Mouse (Mus musculus) retina, adult 2 months (tissue): ENCODE data around the gene B3gnt3.

Source experiments
- DNase-seq: peaks from one replicate; pipeline ENCODE4 v3.0.0-alpha.2; 2012; ENCODE audit warnings: low read depth, low spot score

Gene B3gnt3

GRCm38 (mm10) chr8:71678216-71678615 is 23.4 kb downstream of the B3gnt3 start:
- no peak for DNase-seq

- DNase-seq: no peak
Measured at GRCm38 (mm10) chr8:71677555-71677954, 24.0 kb downstream of the B3gnt3 start.

- DNase-seq: no peak
Measured at GRCm38 (mm10) chr8:71676803-71677202, 24.8 kb downstream of the B3gnt3 start.

- DNase-seq: no peak
Measured at GRCm38 (mm10) chr8:71676020-71676741, 25.4 kb downstream of the B3gnt3 start, which contains the start of gene Jak3. Gene Jak3 (plus strand): TSS chr8:71676296.

- no peak for DNase-seq
Measured at GRCm38 (mm10) chr8:71675456-71676019, 26.1 kb downstream of the B3gnt3 start.

- DNase-seq: no peak
Measured at GRCm38 (mm10) chr8:71674071-71674470, 27.5 kb downstream of the B3gnt3 start.

GRCm38 (mm10) chr8:71672168-71672735 is 29.3 kb downstream of the B3gnt3 start:
- no peak for DNase-seq

- peak; percentile 75 for DNase-seq
Measured at GRCm38 (mm10) chr8:71671549-71671965, 30.0 kb downstream of the B3gnt3 start, which contains the start of gene Unc13a. Gene Unc13a (minus strand): TSS chr8:71671757.

- peak; percentile 70 for DNase-seq
Measured at GRCm38 (mm10) chr8:71670621-71671548, 30.7 kb downstream of the B3gnt3 start.

- no peak for DNase-seq
Measured at GRCm38 (mm10) chr8:71670198-71670597, 31.4 kb downstream of the B3gnt3 start.

GRCm38 (mm10) chr8:71668220-71668975 is 33.2 kb downstream of the B3gnt3 start:
- DNase-seq: no peak

- no peak for DNase-seq
Measured at GRCm38 (mm10) chr8:71667256-71667655, 34.3 kb downstream of the B3gnt3 start.

GRCm38 (mm10) chr8:71666855-71667254 is 34.7 kb downstream of the B3gnt3 start:
- no peak for DNase-seq

GRCm38 (mm10) chr8:71665331-71666130 is 36.1 kb downstream of the B3gnt3 start:
- no peak for DNase-seq

- peak; percentile 69 for DNase-seq
Measured at GRCm38 (mm10) chr8:71660325-71661120, 41.1 kb downstream of the B3gnt3 start.

GRCm38 (mm10) chr8:71659751-71660150 is 41.8 kb downstream of the B3gnt3 start:
- DNase-seq: no peak

GRCm38 (mm10) chr8:71658515-71659049 is 43.0 kb downstream of the B3gnt3 start:
- no peak for DNase-seq

- DNase-seq: no peak
Measured at GRCm38 (mm10) chr8:71657816-71658215, 43.8 kb downstream of the B3gnt3 start.

- DNase-seq: no peak
Measured at GRCm38 (mm10) chr8:71654600-71654999, 47.0 kb downstream of the B3gnt3 start.
